Mouse (Mus musculus): ENCODE measurements around the gene Grb7.

- TF ChIP-seq SMC3 (IDR thresholded peaks at IDR 0.05; ENCODE audit: low read depth, low read length) (no peak), MAX (IDR thresholded peaks at IDR 0.05; ENCODE audit: low read length) (no peak), CTCF (conservative IDR thresholded peaks at IDR 0.05 in 1 of 2, IDR thresholded peaks at IDR 0.05 in 1 of 2; ENCODE audit: low read depth in 2 of 2, low read length in 2 of 2) (no peak)
Observed at GRCm38 (mm10) chr11:98431743-98432502, 14.3 kb upstream of the Grb7 start.
